Mouse (Mus musculus): Measurements from ENCODE around the gene Gsta1.
"Not testable (repeated sequence)": the region's sequence is repeated elsewhere in the genome, so short reads cannot be mapped to it uniquely, and the experiment has no call there.

The Gsta1 gene

DNA sequence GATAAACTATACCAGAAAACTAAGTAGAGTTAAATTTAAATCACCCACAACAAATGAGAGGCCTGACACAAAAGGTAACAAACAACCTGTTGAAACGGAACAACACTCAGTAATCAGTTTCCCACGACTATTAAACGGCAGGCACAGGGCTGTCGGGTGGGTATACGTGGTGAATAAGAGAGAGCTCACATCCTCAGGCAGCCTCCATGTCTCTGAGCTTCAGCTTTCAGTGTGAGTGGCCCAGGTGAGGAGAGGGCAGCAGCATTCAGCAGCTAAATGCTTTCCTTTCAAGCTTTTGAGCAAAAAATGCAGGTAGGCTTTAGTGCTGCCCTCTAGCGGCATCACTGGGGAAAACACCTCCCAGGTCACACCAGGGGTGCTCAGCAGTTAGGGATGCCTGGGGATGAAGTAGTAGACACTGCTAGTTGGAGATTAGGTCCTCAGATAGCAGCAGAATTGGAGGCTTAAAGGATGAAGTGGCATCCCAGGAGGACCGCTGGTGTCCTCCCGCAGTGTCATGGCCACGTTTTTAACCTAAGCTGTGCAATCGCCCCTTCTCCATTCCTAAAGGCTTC lies 2.8 kb downstream of the Gsta1 start:
- not testable (repeated sequence) for DNase-seq

DNA sequence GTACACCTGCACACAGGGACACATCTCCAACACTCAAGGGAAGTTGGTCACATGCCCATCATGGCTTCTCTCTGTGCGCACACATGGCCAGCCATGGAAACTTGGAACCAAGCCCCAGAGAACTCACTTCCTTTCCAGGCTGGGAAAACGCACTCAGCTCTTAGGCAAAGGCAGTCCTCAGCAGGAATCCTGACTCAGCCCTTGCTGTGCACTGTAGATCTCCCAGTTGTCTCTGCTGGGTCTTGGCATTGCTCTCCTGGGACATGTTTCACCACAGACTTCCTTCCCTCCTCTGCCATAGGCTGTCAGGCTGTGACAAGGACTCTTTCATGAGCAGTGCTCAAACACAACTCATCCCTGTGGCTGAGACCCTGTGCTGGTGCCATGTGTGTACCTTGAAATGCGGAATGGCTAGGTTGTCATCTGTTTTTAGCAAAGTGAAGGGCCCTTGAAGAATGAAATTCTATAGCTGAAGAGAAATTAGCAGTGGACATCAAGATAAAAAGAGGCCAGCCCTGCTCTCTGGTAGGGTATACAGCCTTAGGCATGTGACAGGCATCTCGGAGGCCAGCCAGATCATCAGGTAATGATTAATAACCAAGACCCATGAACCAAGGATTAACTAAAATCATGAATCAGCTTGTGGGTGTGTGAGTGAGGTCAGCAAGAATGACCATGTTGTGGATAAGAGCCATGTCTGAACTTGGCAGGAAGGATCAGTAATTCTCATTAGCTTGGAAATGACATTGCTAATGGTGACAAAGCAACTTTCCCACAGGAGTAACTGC lies 25.4 kb downstream of the Gsta1 start:
- DNase-seq: not testable (repeated sequence)

DNA sequence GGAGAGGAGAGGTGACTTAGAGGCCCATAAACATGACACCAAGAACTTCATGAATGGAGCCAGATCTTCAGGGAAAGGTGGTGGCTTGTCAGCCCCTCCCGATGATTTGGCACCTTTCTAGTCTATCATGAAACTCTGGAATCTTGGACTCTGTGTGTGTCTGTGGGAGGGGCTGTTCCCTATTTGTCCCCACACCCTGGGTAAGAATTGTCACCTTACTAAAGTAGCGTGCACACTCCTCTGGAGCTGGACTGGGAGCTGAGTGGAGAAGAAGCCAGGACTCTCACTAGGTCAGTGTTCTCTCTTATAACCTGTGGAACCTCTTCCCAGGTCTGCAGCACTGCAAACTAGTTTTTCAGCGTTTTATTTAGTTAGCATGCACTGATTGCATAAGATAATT lies 26.5 kb downstream of the Gsta1 start, which contains the start of gene Gm3776:
Gm3776 (plus strand) TSS at position 216 of the 400 bp plus-strand sequence.
- not testable (repeated sequence) for DNase-seq

DNA sequence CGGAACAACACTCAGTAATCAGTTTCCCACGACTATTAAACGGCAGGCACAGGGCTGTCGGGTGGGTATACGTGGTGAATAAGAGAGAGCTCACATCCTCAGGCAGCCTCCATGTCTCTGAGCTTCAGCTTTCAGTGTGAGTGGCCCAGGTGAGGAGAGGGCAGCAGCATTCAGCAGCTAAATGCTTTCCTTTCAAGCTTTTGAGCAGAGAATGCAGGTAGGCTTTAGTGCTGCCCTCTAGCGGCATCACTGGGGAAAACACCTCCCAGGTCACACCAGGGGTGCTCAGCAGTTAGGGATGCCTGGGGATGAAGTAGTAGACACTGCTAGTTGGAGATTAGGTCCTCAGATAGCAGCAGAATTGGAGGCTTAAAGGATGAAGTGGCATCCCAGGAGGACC lies 29.2 kb downstream of the Gsta1 start:
- peak; percentile 67 for DNase-seq

DNA sequence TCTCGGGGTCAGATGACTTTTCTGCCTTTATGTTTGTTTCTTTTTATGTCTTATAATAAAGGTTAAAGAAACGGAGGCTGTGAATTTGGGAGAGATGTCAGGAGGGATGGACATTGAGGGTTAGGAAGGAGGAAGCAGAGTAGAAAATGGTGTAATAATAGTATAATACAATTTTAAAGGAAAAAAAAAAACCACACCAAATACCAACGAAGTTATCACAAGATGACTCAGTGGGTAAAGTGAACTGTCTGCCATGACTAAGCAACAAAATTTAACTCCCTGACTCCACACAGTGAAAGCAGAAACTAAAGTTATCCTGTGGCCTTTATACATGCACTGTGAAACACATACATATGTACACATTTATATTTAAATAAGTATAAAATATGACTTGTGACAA lies 40.5 kb downstream of the Gsta1 start:
- not testable (repeated sequence) for DNase-seq

DNA sequence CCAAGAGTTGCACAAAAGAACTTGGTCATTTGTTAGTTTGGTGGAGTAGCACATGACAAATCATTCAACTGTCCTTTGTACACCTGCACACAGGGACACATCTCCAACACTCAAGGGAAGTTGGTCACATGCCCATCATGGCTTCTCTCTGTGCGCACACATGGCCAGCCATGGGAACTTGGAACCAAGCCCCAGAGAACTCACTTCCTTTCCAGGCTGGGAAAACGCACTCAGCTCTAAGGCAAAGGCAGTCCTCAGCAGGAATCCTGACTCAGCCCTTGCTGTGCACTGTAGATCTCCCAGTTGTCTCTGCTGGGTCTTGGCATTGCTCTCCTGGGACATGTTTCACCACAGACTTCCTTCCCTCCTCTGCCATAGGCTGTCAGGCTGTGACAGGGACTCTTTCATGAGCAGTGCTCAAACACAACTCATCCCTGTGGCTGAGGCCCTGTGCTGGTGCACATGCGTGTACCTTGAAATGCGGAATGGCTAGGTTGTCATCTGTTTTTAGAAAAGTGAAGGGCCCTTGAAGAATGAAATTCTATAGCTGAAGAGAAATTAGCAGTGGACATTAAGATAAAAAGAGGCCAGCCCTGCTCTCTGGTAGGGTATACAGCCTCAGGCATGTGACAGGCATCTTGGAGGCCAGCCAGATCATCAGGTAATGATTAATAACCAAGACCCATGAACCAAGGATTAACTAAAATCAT lies 51.7 kb downstream of the Gsta1 start:
- DNase-seq: peak; percentile 2

DNA sequence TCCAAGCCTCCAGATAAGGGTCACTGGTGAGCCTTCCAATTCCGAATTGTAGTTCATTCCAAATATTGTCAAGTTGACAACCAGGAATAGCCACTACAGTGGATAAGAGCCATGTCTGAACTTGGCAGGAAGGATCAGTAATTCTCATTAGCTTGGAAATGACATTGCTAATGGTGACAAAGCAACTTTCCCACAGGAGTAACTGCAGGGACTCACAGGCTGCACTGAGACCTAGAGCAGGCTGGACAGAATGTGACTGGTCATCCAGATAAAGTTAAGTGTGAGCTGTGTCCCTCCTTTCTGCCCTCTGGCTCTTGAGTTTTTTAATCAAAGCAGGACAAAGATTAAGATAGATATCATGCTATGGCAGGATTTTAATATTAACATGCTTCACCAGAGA lies 58.6 kb downstream of the Gsta1 start:
- DNase-seq: not testable (repeated sequence)

DNA sequence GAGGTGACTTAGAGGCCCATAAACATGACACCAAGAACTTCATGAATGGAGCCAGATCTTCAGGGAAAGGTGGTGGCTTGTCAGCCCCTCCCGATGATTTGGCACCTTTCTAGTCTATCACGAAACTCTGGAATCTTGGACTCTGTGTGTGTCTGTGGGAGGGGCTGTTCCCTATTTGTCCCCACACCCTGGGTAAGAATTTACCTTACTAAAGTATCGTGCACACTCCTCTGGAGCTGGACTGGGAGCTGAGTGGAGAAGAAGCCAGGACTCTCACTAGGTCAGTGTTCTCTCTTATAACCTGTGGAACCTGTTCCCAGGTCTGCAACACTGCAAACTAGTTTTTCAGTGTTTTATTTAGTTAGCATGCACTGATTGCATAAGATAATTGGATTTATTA lies 59.3 kb downstream of the Gsta1 start, which contains the start of gene Gm10639:
Gm10639 (plus strand) TSS at position 201 of the 400 bp plus-strand sequence.
- peak; percentile 7 for DNase-seq

Data from lung, postnatal 36 days (tissue).